Mouse (Mus musculus) olfactory bulb, adult 2 months (tissue): ENCODE measurements around the gene Cobl. TPM values are rescaled to one million over a fixed set of nuclear protein-coding genes. Genes with fewer than 3 reads are reported as not detected.

Experiments used
- H3K27ac ChIP-seq: fragments of 200-500 bp; 2 replicates; pipeline ENCODE4 v1.5.1; 2012; ENCODE audit warnings: low read depth, low read length; ENCODE audit not compliant: insufficient read depth
- H3K4me1 ChIP-seq: fragments of 200-500 bp; 2 replicates; pipeline ENCODE4 v1.6.1; 2012; ENCODE audit warnings: low read length; ENCODE audit not compliant: control insufficient read depth, insufficient read depth
- H3K4me3 ChIP-seq: fragments of 200-500 bp; 2 replicates; pipeline ENCODE4 v1.5.1; 2012; ENCODE audit warnings: mild to moderate bottlenecking, low read depth, low read length, moderate library complexity; ENCODE audit not compliant: insufficient read depth
- CTCF ChIP-seq: fragments of 200-500 bp; IDR thresholded peaks from 2 replicates; pipeline ENCODE4 v1.5.1; 2012; ENCODE audit warnings: low read depth, mild to moderate bottlenecking, low read length, moderate library complexity; ENCODE audit not compliant: insufficient read depth
- POLR2A ChIP-seq: fragments of 200-500 bp; IDR thresholded peaks from 2 replicates; pipeline ENCODE4 v1.6.1; 2012; ENCODE audit warnings: mild to moderate bottlenecking, low read depth, low read length, moderate library complexity; ENCODE audit not compliant: insufficient read depth
- WGBS: fragments of 180-500 bp; shearing (Covaris S2); methylation state at CpG from one replicate; pipeline ENCODE4 v1.1.7; 2018; 5-methylcytosine and 5-hydroxymethylcytosine counted together
- polyA plus RNA-seq: library from polyadenylated mRNA; stranded (reverse); fragments of >200 nt; gene quantifications from 2 replicates; pipeline ENCODE4 v1.2.4, GENCODE M21; 2012; ENCODE audit warnings: low replicate concordance; ENCODE audit not compliant: missing spikeins, insufficient read depth, insufficient read length

Cobl gene
- polyA plus RNA-seq, 1 experiment = not detected

GRCm38 (mm10) chr11:12411075-12411807 lies 53.5 kb downstream of the Cobl start:
- Histone ChIP-seq H3K4me1 (no peaks in the 10 kb centered on the region; the same call in 1 of the 2 replicates), H3K27ac (no peak overlapping the region), H3K4me3 (no peak overlapping the region)
- TF ChIP-seq POLR2A (no peak), CTCF (no peak)
- WGBS = 84% methylated on average over 4 of the region's 4 CpGs

- H3K27ac ChIP-seq = no peak overlapping the region
- WGBS = 81% methylated on average over 4 of the region's 4 CpGs
- TF ChIP-seq CTCF = no peak
- TF ChIP-seq POLR2A = no peak
- no peak overlapping the region for H3K4me3 ChIP-seq
- H3K4me1 ChIP-seq = no peaks in the 10 kb centered on the region
Observed at GRCm38 (mm10) chr11:12409463-12409862, 55.3 kb downstream of the Cobl start.

DNA sequence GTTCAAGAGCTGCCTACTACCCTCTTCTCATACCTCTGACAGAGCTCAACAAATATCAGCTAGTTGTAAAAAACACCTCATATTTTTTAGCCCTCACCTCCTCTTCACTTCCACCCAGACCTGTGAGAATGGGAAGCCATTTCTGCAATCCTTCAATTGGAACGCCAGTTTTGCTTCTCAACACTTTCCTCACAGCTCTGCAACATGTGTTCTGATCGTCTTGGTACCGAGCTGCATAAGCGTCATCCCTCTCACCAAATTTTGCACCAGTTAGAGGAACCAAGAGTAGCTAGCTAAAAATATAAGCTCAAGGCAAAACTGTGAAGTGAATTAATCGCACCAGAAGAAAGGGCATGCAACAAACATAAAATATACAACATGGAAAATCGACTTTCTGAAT lies 56.9 kb downstream of the Cobl start:
- Histone ChIP-seq H3K4me3 (no peak overlapping the region), H3K4me1 (no peaks in the 10 kb centered on the region), H3K27ac (no peak overlapping the region)
- TF ChIP-seq POLR2A (no peak), CTCF (no peak)
- 87% methylated on average over 6 of the region's 6 CpGs for WGBS

- Histone ChIP-seq H3K27ac (no peak overlapping the region), H3K4me3 (no peak overlapping the region), H3K4me1 (no peaks in the 10 kb centered on the region)
- WGBS = 97% methylated on average over 2 of the region's 2 CpGs
- TF ChIP-seq CTCF = no peak
- no peak for TF ChIP-seq POLR2A
Observed at GRCm38 (mm10) chr11:12399903-12400302, 64.9 kb downstream of the Cobl start.

DNA sequence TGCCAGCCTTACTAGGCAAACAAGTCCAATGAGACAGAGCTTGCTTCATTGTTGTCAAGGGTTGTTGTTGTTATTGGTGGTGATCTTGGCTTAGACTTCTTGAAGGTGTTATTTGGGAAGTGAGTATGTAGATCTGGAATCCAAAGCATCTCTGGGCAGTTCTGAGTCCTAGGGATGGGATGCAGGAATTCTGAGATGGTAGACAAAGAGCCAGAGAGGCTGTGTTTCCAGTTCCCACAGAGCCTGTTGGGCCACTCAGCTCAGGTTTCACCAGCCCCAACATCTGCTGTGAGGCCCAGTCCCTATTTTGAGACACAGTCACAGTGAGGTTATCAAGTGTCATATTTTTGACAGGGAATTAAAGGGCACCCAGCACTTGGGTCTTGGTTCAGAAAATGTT lies 68.6 kb downstream of the Cobl start:
- TF ChIP-seq CTCF = no peak
- TF ChIP-seq POLR2A = no peak
- H3K4me1 ChIP-seq = peaks cover 2% of the 10 kb centered on the region; the same call in 1 of the 2 replicates
- H3K4me3 ChIP-seq = no peak overlapping the region
- no peak overlapping the region for H3K27ac ChIP-seq

DNA sequence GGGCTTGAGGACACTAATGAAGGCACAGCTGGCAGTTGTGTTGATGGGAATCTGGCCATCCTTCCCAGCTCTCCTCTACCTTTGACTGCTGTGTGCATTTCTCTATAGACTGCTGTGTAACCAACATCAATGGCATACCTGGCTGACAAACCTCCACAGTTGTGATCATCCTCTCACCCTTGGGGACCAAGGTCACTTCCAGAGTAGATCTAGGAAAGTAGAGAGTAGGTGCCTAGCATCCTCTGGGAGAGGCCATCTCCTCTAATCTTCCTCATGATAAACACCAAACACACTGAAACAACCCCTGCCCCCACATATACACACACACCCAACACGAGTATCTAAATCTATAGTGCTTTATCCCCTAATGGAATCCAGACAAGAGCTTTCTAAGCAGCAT lies 70.1 kb downstream of the Cobl start:
- no peak for TF ChIP-seq POLR2A
- TF ChIP-seq CTCF = no peak
- peak overlapping the region; percentile 89 for H3K27ac ChIP-seq
- WGBS = 68% methylated on average over 1 of the region's 1 CpGs
- H3K4me3 ChIP-seq = no peak overlapping the region
- peaks cover 2% of the 10 kb centered on the region; the same call in 1 of the 2 replicates for H3K4me1 ChIP-seq

- Histone ChIP-seq H3K27ac (peak overlapping the region; percentile 79; the same call in 1 of the 2 replicates), H3K4me3 (no peak overlapping the region), H3K4me1 (peaks cover 2% of the 10 kb centered on the region; the same call in 1 of the 2 replicates)
- 25% methylated on average over 3 of the region's 3 CpGs for WGBS
- TF ChIP-seq POLR2A (no peak), CTCF (no peak)
Observed at GRCm38 (mm10) chr11:12394151-12394550, 70.6 kb downstream of the Cobl start.

DNA sequence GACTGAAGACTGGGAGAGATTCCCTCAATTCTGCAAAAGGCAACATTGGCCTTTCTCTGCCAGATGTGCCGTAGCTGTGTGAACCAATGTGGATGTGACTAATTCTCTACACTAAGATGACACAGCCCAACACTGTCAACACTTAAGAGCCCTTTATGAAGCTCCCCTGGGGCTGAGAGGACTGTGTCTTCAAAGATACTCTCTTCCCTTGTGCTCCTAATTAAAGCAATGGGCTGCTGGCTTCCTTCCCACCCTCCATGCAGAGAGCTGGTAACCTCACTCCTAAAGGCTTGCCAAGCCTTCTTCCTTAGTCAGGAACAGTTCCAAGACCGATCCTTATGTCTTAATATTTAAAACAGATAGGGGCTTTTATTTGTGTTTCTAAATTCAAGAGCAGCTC lies 79.9 kb downstream of the Cobl start:
- TF ChIP-seq CTCF (no peak), POLR2A (no peak)
- 27% methylated on average over 2 of the region's 2 CpGs for WGBS
- Histone ChIP-seq H3K4me3 (no peak overlapping the region), H3K27ac (no peak overlapping the region), H3K4me1 (peaks cover 3% of the 10 kb centered on the region; the same call in 1 of the 2 replicates)

DNA sequence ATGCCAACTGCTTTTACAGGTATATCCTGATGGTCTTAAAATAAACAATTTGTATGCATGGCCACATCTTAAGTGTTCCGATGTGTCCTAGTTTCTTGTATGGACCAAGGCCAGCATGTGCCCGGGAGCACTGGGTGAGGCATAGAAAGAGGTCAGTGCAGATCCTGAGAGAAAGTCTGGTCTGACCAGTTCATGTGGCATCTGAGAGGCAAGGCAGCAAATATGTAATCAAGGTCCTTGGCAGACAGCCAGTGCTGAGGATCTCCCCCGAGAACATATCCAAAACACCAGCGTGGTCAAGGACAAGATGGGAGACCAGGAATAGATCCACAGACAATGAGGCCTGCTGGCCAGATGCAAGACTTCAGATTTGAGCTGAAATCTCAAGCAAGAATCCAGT lies 81.8 kb downstream of the Cobl start:
- TF ChIP-seq CTCF = no peak
- TF ChIP-seq POLR2A = no peak
- H3K4me1 ChIP-seq = peaks cover 3% of the 10 kb centered on the region; the same call in 1 of the 2 replicates
- no peak overlapping the region for H3K27ac ChIP-seq
- H3K4me3 ChIP-seq = no peak overlapping the region
- 67% methylated on average over 4 of the region's 4 CpGs for WGBS

DNA sequence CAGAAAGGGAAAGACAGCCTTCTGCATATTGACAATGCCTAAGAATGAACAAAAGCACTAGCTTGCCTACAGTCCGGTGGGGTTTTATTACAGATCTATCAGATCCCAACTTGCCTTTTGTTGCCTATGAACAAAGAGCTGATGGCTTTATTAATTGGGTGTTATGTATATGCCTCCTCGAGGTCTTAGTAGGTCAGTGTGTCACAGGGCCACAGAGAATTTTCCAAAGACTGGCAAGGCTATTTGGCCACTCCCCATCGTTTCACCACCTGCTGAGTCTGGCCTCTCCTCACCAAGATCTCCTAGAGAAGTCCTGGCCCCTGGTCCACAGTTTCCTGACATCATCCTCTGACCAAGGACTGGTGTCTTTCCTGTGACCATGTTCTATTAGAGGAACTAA lies 83.7 kb downstream of the Cobl start:
- no peaks in the 10 kb centered on the region for H3K4me1 ChIP-seq
- no peak overlapping the region for H3K4me3 ChIP-seq
- WGBS = 52% methylated on average over 3 of the region's 3 CpGs
- no peak overlapping the region for H3K27ac ChIP-seq
- no peak for TF ChIP-seq POLR2A
- TF ChIP-seq CTCF = no peak

GRCm38 (mm10) chr11:12376628-12377027 lies 88.1 kb downstream of the Cobl start:
- 85% methylated on average over 3 of the region's 3 CpGs for WGBS
- TF ChIP-seq POLR2A (no peak), CTCF (no peak)
- Histone ChIP-seq H3K27ac (no peak overlapping the region), H3K4me3 (no peak overlapping the region), H3K4me1 (no peaks in the 10 kb centered on the region)
